Mouse (Mus musculus) ES-E14 (cell line): ENCODE data around the gene Herc4.

ENCODE experiments used
- CHD2 ChIP-seq: IDR thresholded peaks from 2 replicates; pipeline ENCODE4 v1.6.1; 2014; ENCODE audit warnings: mild to moderate bottlenecking, low read depth, low read length, inconsistent platforms
- HCFC1 ChIP-seq: IDR thresholded peaks from 2 replicates; pipeline ENCODE4 v1.6.1; 2012; ENCODE audit warnings: low read length, inconsistent platforms, borderline replicate concordance; ENCODE audit not compliant: insufficient read depth
- MAFK ChIP-seq: IDR thresholded peaks from 2 replicates; pipeline ENCODE4 v1.6.1; 2014; ENCODE audit warnings: mild to moderate bottlenecking, low read depth, low read length, inconsistent platforms; ENCODE audit not compliant: insufficient read depth
- ZC3H11A ChIP-seq: IDR thresholded peaks from 2 replicates; pipeline ENCODE4 v1.6.1; 2012; ENCODE audit warnings: low read depth, mild to moderate bottlenecking, inconsistent platforms, low read length, borderline replicate concordance
- ZNF384 ChIP-seq: IDR thresholded peaks from 2 replicates; pipeline ENCODE4 v1.6.1; 2012; ENCODE audit warnings: low read depth, low read length, inconsistent platforms

- TF ChIP-seq MAFK (no peak), HCFC1 (no peak), ZC3H11A (no peak), ZNF384 (no peak), CHD2 (no peak)
Observed at GRCm38 (mm10) chr10:63221081-63221783, 22.4 kb upstream of the Herc4 start.
